Mouse (Mus musculus): ENCODE data around the gene Fam129b. TPM values are rescaled to one million over a fixed set of nuclear protein-coding genes. Genes with fewer than 3 reads are reported as not detected.

Fam129b gene
- polyA plus RNA-seq, 1 experiment = 90.1 TPM

GRCm38 (mm10) chr2:32914896-32915295 lies 39.0 kb downstream of the Fam129b start:
- TF ChIP-seq CTCF (IDR thresholded peaks at IDR 0.05; ENCODE audit: low read depth, low read length) (no peak), POLR2A (IDR thresholded peaks at IDR 0.05; ENCODE audit: borderline replicate concordance, low read depth, low read length) (no peak)
- Histone ChIP-seq H3K4me1 (ENCODE audit: control insufficient read depth, insufficient read depth, low read length) (peaks cover 30% of the 10 kb centered on the region), H3K4me3 (ENCODE audit: insufficient read depth, low read length) (no peak overlapping the region), H3K27ac (ENCODE audit: insufficient read depth, low read depth, low read length) (0 out of 2 replicates have a peak overlapping the region, but pooled peaks have one; percentile 6)

- no peak for TF ChIP-seq POLR2A (IDR thresholded peaks at IDR 0.05; ENCODE audit: borderline replicate concordance, low read depth, low read length)
- no peak for TF ChIP-seq CTCF (IDR thresholded peaks at IDR 0.05; ENCODE audit: low read depth, low read length)
- Histone ChIP-seq H3K4me3 (ENCODE audit: insufficient read depth, low read length) (peak overlapping the region; percentile 11), H3K4me1 (ENCODE audit: control insufficient read depth, insufficient read depth, low read length) (peaks cover 30% of the 10 kb centered on the region), H3K27ac (ENCODE audit: insufficient read depth, low read depth, low read length) (peak overlapping the region; percentile 82)
Observed at GRCm38 (mm10) chr2:32917526-32917925, 41.6 kb downstream of the Fam129b start.

- no peak overlapping the region for H3K4me3 ChIP-seq (ENCODE audit: insufficient read depth, low read length)
- peak overlapping the region; percentile 75 for H3K27ac ChIP-seq (ENCODE audit: insufficient read depth, low read depth, low read length)
- peaks cover 30% of the 10 kb centered on the region for H3K4me1 ChIP-seq (ENCODE audit: control insufficient read depth, insufficient read depth, low read length)
- TF ChIP-seq POLR2A (IDR thresholded peaks at IDR 0.05; ENCODE audit: borderline replicate concordance, low read depth, low read length) = no peak
Observed at GRCm38 (mm10) chr2:32918391-32918790, 42.5 kb downstream of the Fam129b start.

GRCm38 (mm10) chr2:32921235-32921634 lies 45.3 kb downstream of the Fam129b start:
- H3K27ac ChIP-seq (ENCODE audit: insufficient read depth, low read depth, low read length) = no peak overlapping the region
- TF ChIP-seq CTCF (IDR thresholded peaks at IDR 0.05; ENCODE audit: low read depth, low read length) = no peak
- no peak for TF ChIP-seq POLR2A (IDR thresholded peaks at IDR 0.05; ENCODE audit: borderline replicate concordance, low read depth, low read length)
- no peak overlapping the region for H3K4me3 ChIP-seq (ENCODE audit: insufficient read depth, low read length)
- peaks cover 11% of the 10 kb centered on the region for H3K4me1 ChIP-seq (ENCODE audit: control insufficient read depth, insufficient read depth, low read length)

- no peak overlapping the region for H3K27ac ChIP-seq (ENCODE audit: insufficient read depth, low read depth, low read length)
- TF ChIP-seq POLR2A (IDR thresholded peaks at IDR 0.05; ENCODE audit: borderline replicate concordance, low read depth, low read length) = no peak
- no peak for TF ChIP-seq CTCF (IDR thresholded peaks at IDR 0.05; ENCODE audit: low read depth, low read length)
- no peak overlapping the region for H3K4me3 ChIP-seq (ENCODE audit: insufficient read depth, low read length)
- H3K4me1 ChIP-seq (ENCODE audit: control insufficient read depth, insufficient read depth, low read length) = peaks cover 11% of the 10 kb centered on the region
Observed at GRCm38 (mm10) chr2:32921801-32922380, 46.0 kb downstream of the Fam129b start.

GRCm38 (mm10) chr2:32922564-32922963 lies 46.6 kb downstream of the Fam129b start:
- no peak for TF ChIP-seq CTCF (IDR thresholded peaks at IDR 0.05; ENCODE audit: low read depth, low read length)
- TF ChIP-seq POLR2A (IDR thresholded peaks at IDR 0.05; ENCODE audit: borderline replicate concordance, low read depth, low read length) = no peak
- H3K4me1 ChIP-seq (ENCODE audit: control insufficient read depth, insufficient read depth, low read length) = peaks cover 9% of the 10 kb centered on the region
- H3K27ac ChIP-seq (ENCODE audit: insufficient read depth, low read depth, low read length) = no peak overlapping the region
- H3K4me3 ChIP-seq (ENCODE audit: insufficient read depth, low read length) = no peak overlapping the region

GRCm38 (mm10) chr2:32923551-32924250 lies 47.8 kb downstream of the Fam129b start:
- Histone ChIP-seq H3K27ac (ENCODE audit: insufficient read depth, low read depth, low read length) (no peak overlapping the region), H3K4me1 (ENCODE audit: control insufficient read depth, insufficient read depth, low read length) (no peaks in the 10 kb centered on the region), H3K4me3 (ENCODE audit: insufficient read depth, low read length) (no peak overlapping the region)
- TF ChIP-seq POLR2A (IDR thresholded peaks at IDR 0.05; ENCODE audit: borderline replicate concordance, low read depth, low read length) (no peak), CTCF (IDR thresholded peaks at IDR 0.05; ENCODE audit: low read depth, low read length) (no peak)

GRCm38 (mm10) chr2:32924306-32924844 lies 48.5 kb downstream of the Fam129b start:
- H3K4me1 ChIP-seq (ENCODE audit: control insufficient read depth, insufficient read depth, low read length) = no peaks in the 10 kb centered on the region
- no peak overlapping the region for H3K4me3 ChIP-seq (ENCODE audit: insufficient read depth, low read length)
- H3K27ac ChIP-seq (ENCODE audit: insufficient read depth, low read depth, low read length) = no peak overlapping the region
- TF ChIP-seq POLR2A (IDR thresholded peaks at IDR 0.05; ENCODE audit: borderline replicate concordance, low read depth, low read length) = no peak

- no peak overlapping the region for H3K27ac ChIP-seq (ENCODE audit: insufficient read depth, low read depth, low read length)
- no peak for TF ChIP-seq POLR2A (IDR thresholded peaks at IDR 0.05; ENCODE audit: borderline replicate concordance, low read depth, low read length)
- TF ChIP-seq CTCF (IDR thresholded peaks at IDR 0.05; ENCODE audit: low read depth, low read length) = no peak
- no peaks in the 10 kb centered on the region for H3K4me1 ChIP-seq (ENCODE audit: control insufficient read depth, insufficient read depth, low read length)
- no peak overlapping the region for H3K4me3 ChIP-seq (ENCODE audit: insufficient read depth, low read length)
Observed at GRCm38 (mm10) chr2:32926330-32927075, 50.6 kb downstream of the Fam129b start.

All from bone marrow macrophage, adult 2 months (primary cell).